Mouse (Mus musculus) heart, adult 2 months (tissue): ENCODE measurements around the gene Commd8.

Experiments used
- CTCF ChIP-seq: fragments of 200-600 bp; IDR thresholded peaks from 2 replicates; pipeline ENCODE4 v1.8.1; 2022; ENCODE audit warnings: antibody characterized with exemption, mild to moderate bottlenecking, moderate library complexity
- EP300 ChIP-seq: fragments of 200-500 bp; IDR thresholded peaks from 2 replicates; pipeline ENCODE4 v1.6.1; 2011; ENCODE audit warnings: low read depth, low read length, control low read depth; ENCODE audit not compliant: insufficient read depth
- POLR2A ChIP-seq: fragments of 200-500 bp; IDR thresholded peaks from 2 replicates; pipeline ENCODE4 v1.6.1; 2011; ENCODE audit warnings: mild to moderate bottlenecking, low read depth, low read length, control low read depth; ENCODE audit not compliant: insufficient read depth

DNA sequence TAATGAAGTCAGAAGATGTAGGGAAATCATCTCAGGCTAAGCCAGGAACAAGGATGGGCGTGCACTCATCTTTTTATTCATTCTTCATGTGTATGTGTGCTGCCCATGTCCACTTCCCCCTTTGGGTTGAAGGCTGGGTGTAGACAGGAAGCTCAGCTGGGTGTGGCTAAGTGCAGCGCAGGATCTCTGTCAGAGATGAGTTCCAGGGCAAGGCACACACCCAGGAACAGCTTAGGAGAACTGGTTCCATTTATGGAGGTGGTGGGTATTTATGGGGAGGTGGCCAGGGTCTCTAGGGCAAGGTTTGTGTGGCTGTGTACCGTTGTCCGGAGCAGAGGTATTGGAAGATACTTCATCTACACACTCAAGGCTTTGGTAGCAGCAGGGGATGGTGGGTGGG lies 14.8 kb upstream of the Commd8 start:
- TF ChIP-seq POLR2A (0 out of 2 replicates have a peak, but pooled peaks have one; percentile 37), CTCF (no peak), EP300 (no peak)
